Mouse (Mus musculus): ENCODE data around the gene B4galnt2.

DNA sequence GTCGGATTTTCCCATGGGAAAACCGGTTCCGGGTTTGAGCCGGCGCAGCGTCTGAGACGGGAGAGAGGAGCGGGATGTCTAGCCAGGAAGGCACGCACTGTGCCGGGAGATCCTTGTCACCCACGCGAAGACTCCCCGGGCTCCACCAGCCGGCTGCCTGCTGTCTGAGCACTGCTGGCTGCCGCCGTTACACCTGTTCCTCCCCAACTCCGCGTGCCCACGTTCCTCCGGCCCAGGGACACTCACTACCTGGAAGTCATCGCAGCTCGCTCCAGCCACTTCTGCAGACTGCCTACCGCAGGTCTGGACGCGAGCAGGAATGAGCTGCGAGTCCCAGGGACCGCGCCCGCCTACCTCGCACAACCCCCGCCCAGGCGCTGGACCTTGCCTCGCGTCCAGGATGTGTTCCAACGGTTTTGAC, at the start of gene B4galnt2:
- TF ChIP-seq POLR2A (IDR thresholded peaks at IDR 0.05; ENCODE audit: low read depth, low read length) (peak; percentile 93), CTCF (IDR thresholded peaks at IDR 0.05; ENCODE audit: extremely low read depth, insufficient read length, insufficient replicate concordance, low read depth, low read length) (no peak)

Measured in small intestine, adult 2 months (tissue).